Mouse (Mus musculus) E14TG2a.4 (cell line): ENCODE data around the gene Gm6034.
A peak's percentile ranks its signal among the peaks of the same experiment; 100 is the strongest.
"Not testable (repeated sequence)": the region's sequence is repeated elsewhere in the genome, so short reads cannot be mapped to it uniquely, and the experiment has no call there.

ENCODE experiments used
- H3K27me3 ChIP-seq: 2 replicates; pipeline ENCODE4 v1.6.1; 2014; ENCODE audit warnings: low read length, control low read depth; ENCODE audit not compliant: insufficient read depth
- H3K36me3 ChIP-seq: 2 replicates; pipeline ENCODE4 v1.6.1; 2014; ENCODE audit warnings: low read length, control low read depth; ENCODE audit not compliant: insufficient read depth
- H3K4me1 ChIP-seq: replicated peaks from 2 replicates; pipeline ENCODE4 v1.6.1; 2014; ENCODE audit warnings: low read depth, low read length, control low read depth
- H3K4me3 ChIP-seq: replicated peaks from 2 replicates; pipeline ENCODE4 v1.5.1; 2014; ENCODE audit warnings: mild to moderate bottlenecking, low read length
- H3K9me3 ChIP-seq: 2 replicates; pipeline ENCODE4 v1.6.1; 2014; ENCODE audit warnings: low read length, control low read depth
- CTCF ChIP-seq: conservative IDR thresholded peaks from 2 replicates; pipeline ENCODE4 v1.5.1; 2014; ENCODE audit warnings: low read length
- NANOG ChIP-seq: IDR thresholded peaks from 2 replicates; pipeline ENCODE4 v1.6.1; 2014; ENCODE audit warnings: borderline replicate concordance, low read length, mixed read lengths
- POU5F1 ChIP-seq: IDR thresholded peaks from 2 replicates; pipeline ENCODE4 v1.6.1; 2014; ENCODE audit warnings: low read length, borderline replicate concordance

Gm6034 gene

DNA sequence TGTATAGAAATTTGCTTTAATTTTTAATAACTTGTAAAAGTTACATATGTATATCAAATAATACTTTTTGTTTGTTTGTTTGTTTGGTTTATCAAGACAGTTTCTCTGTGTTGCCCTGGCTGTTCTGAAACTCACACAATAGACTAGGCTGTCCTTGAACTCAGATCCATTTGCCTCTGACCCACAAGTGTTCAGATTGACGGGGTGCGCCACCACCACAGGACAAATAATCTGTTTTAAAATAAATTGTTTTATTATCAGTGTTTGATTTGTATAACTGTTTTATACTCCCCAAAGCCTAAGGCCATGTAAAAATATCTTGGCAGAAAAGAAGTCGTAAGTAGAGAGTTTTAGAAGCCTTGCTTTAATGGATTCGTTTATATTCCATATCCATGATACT lies 15.1 kb upstream of the Gm6034 start:
- Histone ChIP-seq H3K4me1 (peaks cover 80% of the 10 kb centered on the region), H3K9me3 (no peaks in the 10 kb centered on the region), H3K36me3 (peaks cover 16% of the 10 kb centered on the region), H3K27me3 (peaks cover 3% of the 10 kb centered on the region), H3K4me3 (no peak overlapping the region)
- no peak for TF ChIP-seq CTCF
- TF ChIP-seq NANOG, result no peak
- TF ChIP-seq POU5F1, result no peak

DNA sequence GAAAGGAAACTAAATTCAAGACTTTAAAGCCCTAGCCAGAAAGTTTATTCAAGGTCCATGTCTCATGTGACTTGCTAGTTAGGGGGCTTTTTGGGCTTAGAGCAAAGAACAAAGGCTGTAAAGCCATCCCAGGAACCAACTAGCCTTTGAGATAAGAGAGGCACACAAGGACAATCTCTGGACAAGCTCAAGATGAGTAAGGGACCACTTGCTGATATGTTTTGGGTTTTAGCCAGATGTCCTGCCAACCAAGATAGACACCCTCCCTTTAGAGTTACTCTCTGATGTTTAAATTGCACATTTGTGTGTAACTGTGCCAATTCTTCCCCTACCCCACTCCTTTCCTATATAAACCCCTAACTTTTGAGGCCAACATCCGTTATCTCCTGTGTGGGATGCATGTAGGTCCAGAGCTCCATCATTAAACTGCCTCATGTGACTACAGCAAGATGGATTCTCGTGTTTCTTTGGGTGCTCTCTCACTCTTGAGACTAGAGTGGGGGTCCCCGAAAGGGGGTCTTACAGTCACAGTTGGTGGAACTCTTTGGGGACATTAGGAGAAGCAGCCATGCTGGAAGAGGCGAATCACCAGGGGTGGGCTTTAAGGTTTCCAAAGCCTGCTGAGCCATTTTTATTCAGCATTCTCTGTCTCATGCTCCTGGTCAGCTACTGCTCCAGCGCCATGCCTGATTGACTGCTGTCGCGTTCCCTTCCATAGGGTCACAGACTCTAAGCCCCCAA lies 13.7 kb upstream of the Gm6034 start:
- TF ChIP-seq CTCF (no peak), POU5F1 (no peak), NANOG (no peak)
- Histone ChIP-seq H3K27me3 (peaks cover 3% of the 10 kb centered on the region), H3K36me3 (peaks cover 14% of the 10 kb centered on the region), H3K4me3 (no peak overlapping the region), H3K4me1 (peaks cover 67% of the 10 kb centered on the region), H3K9me3 (no peaks in the 10 kb centered on the region)

DNA sequence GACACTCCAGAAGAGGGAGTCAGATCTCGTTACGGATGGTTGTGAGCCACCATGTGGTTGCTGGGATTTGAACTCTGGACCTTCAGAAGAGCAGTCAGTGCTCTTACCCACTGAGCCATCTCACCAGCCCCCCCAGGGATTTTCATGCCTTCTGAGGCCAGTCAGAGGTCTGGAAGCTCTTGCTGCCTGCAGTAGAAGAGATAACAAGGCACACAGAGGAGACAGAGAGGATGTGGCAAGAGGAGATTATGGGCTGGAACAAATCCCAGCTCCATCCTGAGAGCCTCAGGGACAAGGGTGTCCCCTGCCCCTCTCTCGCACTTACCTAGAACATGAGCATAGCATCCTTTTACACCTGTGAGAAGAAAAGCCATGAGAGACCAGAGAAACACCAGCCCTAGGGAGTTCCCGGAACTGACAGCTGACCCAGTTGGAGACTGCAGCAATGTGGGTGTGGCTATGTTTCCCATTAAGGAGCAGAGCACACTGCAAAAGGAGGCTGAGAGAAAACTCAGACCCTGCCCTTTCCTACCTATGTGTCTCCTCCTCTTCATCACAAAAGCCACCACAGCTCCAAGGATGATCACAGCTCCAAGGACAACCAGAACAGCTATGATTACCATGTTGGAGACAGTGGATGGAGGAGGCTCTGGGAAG lies 12.6 kb upstream of the Gm6034 start:
- not testable (repeated sequence) for H3K36me3 ChIP-seq, H3K9me3 ChIP-seq, H3K4me3 ChIP-seq, H3K27me3 ChIP-seq
- peaks cover 63% of the 10 kb centered on the region for H3K4me1 ChIP-seq

DNA sequence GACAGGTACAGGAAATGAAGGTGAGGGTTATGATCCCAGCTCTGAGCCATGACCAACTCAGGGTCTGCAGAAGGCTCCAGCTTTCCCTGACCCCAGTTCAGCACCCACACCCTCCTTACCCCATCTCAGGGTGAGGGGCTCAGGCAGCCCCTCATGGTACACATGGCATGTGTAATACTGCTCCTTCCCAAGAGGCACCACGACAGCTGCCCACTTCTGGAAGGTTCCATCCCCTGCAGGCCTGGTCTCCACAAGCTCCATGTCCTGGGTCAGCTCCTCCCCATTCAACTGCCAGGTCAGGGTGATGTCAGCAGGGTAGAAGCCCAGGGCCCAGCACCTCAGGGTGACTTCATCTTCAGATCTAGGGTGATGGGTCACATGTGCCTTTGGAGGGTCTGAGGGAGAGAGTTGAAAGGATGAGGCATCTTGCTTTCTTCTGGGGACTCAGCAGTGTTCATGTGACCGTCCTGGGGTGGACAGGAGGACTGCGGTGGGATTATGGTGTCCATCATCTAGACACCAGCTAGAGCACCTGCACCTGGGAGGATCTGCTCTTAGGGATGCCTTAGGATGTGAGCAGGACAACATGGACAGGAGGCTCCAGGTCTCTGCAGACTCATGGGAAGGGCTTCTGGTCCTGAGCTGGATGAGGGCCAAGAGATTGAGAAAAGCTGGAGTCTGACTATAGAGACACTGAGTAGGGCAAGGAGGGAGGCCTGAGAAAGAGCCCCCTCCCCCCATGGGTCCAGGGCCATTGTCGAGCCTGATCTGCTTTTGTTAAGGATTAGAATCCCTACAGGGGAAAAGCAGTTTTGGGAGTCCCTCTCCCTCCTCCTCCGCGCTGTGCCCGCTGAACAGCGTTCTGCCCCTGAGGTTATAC lies 11.8 kb upstream of the Gm6034 start:
- peak overlapping the region; percentile 77 for H3K4me3 ChIP-seq

DNA sequence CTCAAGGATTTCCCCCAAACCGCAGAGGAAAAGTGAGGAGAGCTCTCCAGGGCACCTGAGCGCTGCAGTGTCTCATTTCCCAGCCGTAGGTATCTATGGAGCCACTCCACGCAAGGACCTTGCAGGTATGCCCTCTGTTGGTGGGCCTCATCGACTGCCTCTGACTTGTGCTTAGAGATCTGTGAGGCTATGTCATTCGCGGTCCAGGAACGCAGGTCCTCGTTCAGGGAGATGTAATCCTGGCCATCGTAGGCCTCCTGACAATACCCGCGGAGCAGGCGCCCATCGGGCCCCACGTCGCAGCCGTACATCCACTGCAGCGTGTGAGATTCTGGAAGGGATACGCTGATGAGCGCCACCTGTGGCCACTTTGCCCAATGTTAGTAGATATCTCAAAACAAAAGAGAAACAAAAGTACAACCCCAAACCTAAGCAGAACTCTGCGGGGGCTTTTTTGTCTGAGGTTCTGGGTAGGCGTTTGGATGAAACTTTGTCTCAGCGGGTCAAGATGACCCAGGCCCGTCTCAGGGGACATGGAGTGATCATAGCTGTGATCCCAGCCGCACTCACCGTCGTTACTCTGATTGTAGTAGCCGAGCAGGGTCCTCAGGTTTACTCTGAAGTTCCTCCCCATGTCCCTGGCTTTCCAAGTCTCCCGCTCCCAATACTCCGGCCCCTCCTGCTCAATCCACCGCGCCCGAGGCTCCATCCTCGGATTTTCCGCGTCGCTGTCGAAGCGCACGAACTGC lies 11.0 kb upstream of the Gm6034 start:
- peak; percentile 22 for TF ChIP-seq CTCF
- H3K4me1 ChIP-seq, result peaks cover 49% of the 10 kb centered on the region

More for the DNA sequence above, 11.8 kb upstream of the Gm6034 start:
- H3K4me1 ChIP-seq, result peaks cover 57% of the 10 kb centered on the region
- not testable (repeated sequence) for H3K9me3 ChIP-seq, H3K27me3 ChIP-seq, H3K36me3 ChIP-seq

DNA sequence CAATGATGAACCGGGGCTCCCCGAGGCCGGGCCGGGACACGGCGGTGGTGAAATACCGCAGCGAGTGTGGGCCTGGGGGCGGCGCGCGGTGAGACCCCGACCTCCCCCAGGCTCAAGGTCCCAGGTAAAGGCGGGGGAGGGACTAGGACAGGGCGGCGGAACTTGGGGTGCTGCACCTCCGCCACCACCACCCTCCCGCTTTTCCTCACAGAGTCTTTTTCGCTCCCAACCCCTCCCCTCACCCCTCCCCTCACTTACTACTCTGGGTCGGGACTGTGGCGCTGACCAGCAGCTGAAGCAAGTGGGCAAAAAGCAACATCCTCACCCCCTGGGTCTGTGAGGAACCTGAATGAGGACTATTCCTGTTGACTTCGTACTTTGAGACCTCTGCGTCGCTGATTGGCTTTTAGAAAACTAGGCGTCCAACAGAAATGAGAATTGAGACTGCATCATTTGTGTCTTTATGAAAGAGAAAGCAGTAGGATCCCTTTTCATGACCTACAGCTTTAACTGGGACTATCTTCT lies 10.3 kb upstream of the Gm6034 start, which contains the start of gene H2-T23:
TSS of gene H2-T23 (minus strand) at position 505 of the 525 bp plus-strand sequence.
- H3K4me3 ChIP-seq, result peak within 1 kb of the TSS; percentile 77
- H3K27me3 ChIP-seq, H3K36me3 ChIP-seq, H3K9me3 ChIP-seq: not testable (repeated sequence)
- peaks cover 43% of the 10 kb centered on the region for H3K4me1 ChIP-seq

More for the DNA sequence above, 11.0 kb upstream of the Gm6034 start:
- peak overlapping the region; percentile 77 for H3K4me3 ChIP-seq
- H3K27me3 ChIP-seq, H3K9me3 ChIP-seq, H3K36me3 ChIP-seq: not testable (repeated sequence)

DNA sequence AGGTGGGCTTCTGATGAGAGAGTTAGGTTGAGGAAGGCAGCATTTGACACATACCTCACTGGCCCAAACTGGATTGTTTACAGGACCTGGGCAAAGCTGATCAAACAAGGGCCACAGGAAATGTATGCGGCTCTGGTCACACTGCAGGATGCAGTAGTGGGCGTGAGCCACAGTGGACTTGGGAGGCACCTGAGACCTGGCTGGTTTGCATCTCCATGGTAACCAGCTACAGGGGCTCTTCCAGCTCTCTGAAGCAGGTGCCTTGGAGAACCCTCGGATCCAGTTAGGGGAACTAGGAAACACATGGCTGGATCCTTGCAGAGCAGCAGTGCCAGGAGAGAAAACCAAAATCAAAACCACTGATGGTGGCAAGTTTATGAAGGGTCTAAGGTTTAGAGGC lies 8.2 kb upstream of the Gm6034 start:
- not testable (repeated sequence) for H3K4me3 ChIP-seq, H3K9me3 ChIP-seq, H3K27me3 ChIP-seq
- Histone ChIP-seq H3K36me3 (peaks cover 13% of the 10 kb centered on the region), H3K4me1 (peaks cover 30% of the 10 kb centered on the region)

DNA sequence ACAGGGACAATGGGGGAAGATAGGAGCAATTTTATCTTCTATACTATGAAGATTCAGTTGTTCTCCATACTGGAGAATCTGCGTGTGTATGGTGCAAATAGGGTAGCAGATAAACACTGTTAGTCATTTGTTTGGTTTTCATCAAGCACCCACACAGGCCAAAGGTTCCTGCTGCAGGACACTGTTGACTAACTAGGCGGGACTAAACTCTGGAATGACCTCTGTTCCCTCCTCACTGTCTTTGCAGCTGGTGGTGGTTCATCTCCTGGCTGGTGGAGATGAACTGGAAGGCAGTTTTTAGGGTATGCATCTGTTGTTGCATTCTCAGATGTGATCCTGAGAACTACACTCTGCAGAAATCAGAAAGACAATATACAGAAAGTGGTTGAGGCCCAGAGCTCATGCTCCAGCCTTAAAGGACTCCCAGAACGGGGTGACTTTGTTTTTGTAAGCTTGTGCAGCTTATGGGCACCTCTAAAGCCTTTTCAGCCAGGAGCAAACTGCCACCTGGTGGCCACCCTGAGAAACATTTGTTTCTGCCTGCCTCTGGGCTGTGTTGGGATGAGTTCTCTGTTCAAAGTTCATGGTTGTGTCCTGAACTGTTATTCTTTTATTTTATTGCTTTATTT lies 7.6 kb upstream of the Gm6034 start:
- not testable (repeated sequence) for H3K4me3 ChIP-seq, H3K27me3 ChIP-seq, H3K9me3 ChIP-seq
- Histone ChIP-seq H3K4me1 (peaks cover 26% of the 10 kb centered on the region), H3K36me3 (peaks cover 13% of the 10 kb centered on the region)
- TF ChIP-seq CTCF, result peak; percentile 36

DNA sequence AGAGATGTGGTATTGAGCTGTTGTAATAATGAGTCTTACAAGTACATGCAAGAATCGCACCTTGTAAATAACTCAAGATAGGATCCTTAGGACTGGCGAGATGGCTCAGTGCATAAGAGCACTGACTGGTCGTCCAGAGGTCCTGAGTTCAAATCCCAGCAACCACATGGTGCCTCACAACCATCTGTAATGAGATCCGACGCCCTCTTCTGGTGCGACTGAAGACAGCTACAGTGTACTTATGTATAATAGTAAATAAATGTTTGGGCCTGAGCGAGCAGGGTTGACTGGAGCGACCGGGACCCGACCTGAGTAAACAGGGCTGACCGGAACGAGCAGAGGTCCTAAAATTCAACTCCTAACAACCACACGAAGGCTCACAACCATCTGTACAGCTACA lies 6.6 kb upstream of the Gm6034 start:
- not testable (repeated sequence) for H3K4me3 ChIP-seq, H3K9me3 ChIP-seq
- Histone ChIP-seq H3K27me3 (peaks cover 10% of the 10 kb centered on the region), H3K4me1 (peaks cover 16% of the 10 kb centered on the region), H3K36me3 (peaks cover 13% of the 10 kb centered on the region)

DNA sequence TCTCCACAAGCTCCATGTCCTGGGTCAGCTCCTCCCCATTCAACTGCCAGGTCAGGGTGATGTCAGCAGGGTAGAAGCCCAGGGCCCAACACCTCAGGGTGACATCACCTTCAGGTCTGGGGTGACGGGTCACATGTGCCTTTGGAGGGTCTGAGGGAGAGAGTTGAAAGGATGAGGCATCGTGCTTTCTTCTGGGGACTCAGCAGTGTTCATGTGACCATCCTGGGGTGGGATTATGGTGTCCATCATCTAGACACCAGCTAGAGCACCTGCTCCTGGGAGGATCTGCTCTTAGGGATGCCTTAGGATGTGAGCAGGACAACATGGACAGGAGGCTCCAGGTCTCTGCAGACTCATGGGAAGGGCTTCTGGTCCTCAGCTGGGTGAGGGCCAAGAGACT lies 2.2 kb upstream of the Gm6034 start:
- H3K4me1 ChIP-seq, H3K4me3 ChIP-seq, H3K9me3 ChIP-seq: not testable (repeated sequence)
- peaks cover 13% of the 10 kb centered on the region for H3K36me3 ChIP-seq
- peaks cover 42% of the 10 kb centered on the region for H3K27me3 ChIP-seq

DNA sequence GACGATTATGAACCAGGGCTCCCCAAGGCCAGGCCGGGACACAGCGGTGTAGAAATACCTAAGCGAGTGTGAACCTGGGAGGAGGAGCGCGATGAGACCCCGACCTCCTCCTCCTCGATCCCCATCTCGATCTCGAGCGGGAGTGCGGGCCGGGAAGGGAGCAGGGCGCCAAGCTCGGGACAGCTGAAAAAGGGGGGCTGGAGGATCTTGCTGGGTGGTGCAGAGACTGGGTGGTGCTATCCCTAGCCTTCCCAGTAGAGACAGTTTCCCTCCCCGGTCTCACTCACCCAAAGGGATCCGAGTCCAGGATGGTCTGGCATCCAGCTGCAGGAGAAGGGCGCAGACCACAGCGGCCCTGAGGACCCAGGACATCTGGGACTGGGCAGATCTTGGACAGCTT lies 706 bp upstream of the Gm6034 start:
- Histone ChIP-seq H3K36me3 (peaks cover 12% of the 10 kb centered on the region), H3K27me3 (peaks cover 44% of the 10 kb centered on the region), H3K4me3 (peak overlapping the region; percentile 39)
- H3K9me3 ChIP-seq, H3K4me1 ChIP-seq: not testable (repeated sequence)
